Mouse (Mus musculus) erythroblast, embryonic 14.5 days (primary cell): ENCODE results near the gene Dnaaf3.

Experiments
- GATA1 ChIP-seq: IDR thresholded peaks from 2 replicates; pipeline ENCODE4 v1.6.1; 2012; ENCODE audit warnings: low read length, inconsistent platforms, mixed read lengths
- TAL1 ChIP-seq: IDR thresholded peaks from 3 replicates; pipeline ENCODE4 v1.6.1; 2012; ENCODE audit warnings: low read length, inconsistent platforms, mixed read lengths

- TF ChIP-seq GATA1 (no peak), TAL1 (no peak)
Measured at GRCm38 (mm10) chr7:4503100-4503499, 29.2 kb downstream of the Dnaaf3 start.
